Mouse (Mus musculus) heart, embryonic 14.5 days (tissue): ENCODE data around the gene Gm11549. TPM values are rescaled to one million over a fixed set of nuclear protein-coding genes. Genes with fewer than 3 reads are reported as not detected.

Source experiments
- ATAC-seq: fragments of 200-750 bp; cut with Nextera tagmentation; 2 replicates; pipeline ENCODE4 v1.8.0; 2017; ENCODE audit warnings: low read depth, moderate TSS enrichment; ENCODE audit not compliant: insufficient number of reproducible peaks, insufficient read depth, low FRiP score
- H3K27ac ChIP-seq, 2 experiments: fragments of 200-500 bp in 1 of 2; fragments of 300-500 bp in 1 of 2; sonication (generic) in 1 of 2; replicated peaks in 1 of 2; 2 replicates each; pipeline ENCODE4 v1.5.1; 2012 to 2014; ENCODE audit warnings: low read depth in 2 of 2, low read length in 2 of 2, control low read depth in 1 of 2, mild to moderate bottlenecking in 1 of 2, mixed read lengths in 1 of 2; ENCODE audit not compliant: control insufficient read depth in 1 of 2, insufficient read depth in 1 of 2
- H3K27me3 ChIP-seq: fragments of 300-500 bp; sonication (generic); 2 replicates; pipeline ENCODE4 v1.6.1; 2014; ENCODE audit warnings: mild to moderate bottlenecking, low read length, control low read depth; ENCODE audit not compliant: control insufficient read depth, insufficient read depth
- H3K36me3 ChIP-seq: fragments of 300-500 bp; sonication (generic); 2 replicates; pipeline ENCODE4 v1.6.1; 2014; ENCODE audit warnings: mild to moderate bottlenecking, control low read depth, low read length, mixed read lengths; ENCODE audit not compliant: control insufficient read depth, insufficient read depth
- H3K4me1 ChIP-seq, 2 experiments: fragments of 200-500 bp in 1 of 2; fragments of 300-500 bp in 1 of 2; sonication (generic) in 1 of 2; 2 replicates each; pipeline ENCODE4 v1.6.1; 2012 to 2014; ENCODE audit warnings: low read length in 2 of 2, control low read depth in 1 of 2, mixed read lengths in 1 of 2; ENCODE audit not compliant: control insufficient read depth in 2 of 2, insufficient read depth in 2 of 2
- H3K4me2 ChIP-seq: fragments of 300-500 bp; sonication (generic); 2 replicates; pipeline ENCODE4 v1.6.1; 2014; ENCODE audit warnings: mild to moderate bottlenecking, low read length
- H3K4me3 ChIP-seq, 2 experiments: fragments of 200-500 bp in 1 of 2; fragments of 300-500 bp in 1 of 2; sonication (generic) in 1 of 2; 2 replicates each; pipeline ENCODE4 v1.5.1; 2012 to 2014; ENCODE audit warnings: low read length in 2 of 2, mild to moderate bottlenecking in 2 of 2, control low read depth in 1 of 2, low read depth in 1 of 2, moderate library complexity in 1 of 2; ENCODE audit not compliant: control insufficient read depth in 1 of 2, insufficient read depth in 1 of 2
- H3K9ac ChIP-seq: fragments of 300-500 bp; sonication (generic); 2 replicates; pipeline ENCODE4 v1.6.1; 2014; ENCODE audit warnings: mild to moderate bottlenecking, low read length
- H3K9me3 ChIP-seq: fragments of 300-500 bp; sonication (generic); 2 replicates; pipeline ENCODE4 v1.6.1; 2016; ENCODE audit warnings: low read length, control low read depth; ENCODE audit not compliant: control insufficient read depth
- WGBS: fragments of 180-500 bp; shearing (Covaris S2); extraction: QIAGEN DNeasy Blood & Tissue Kit; methylation state at CpG from one replicate; pipeline ENCODE4 v1.1.7; 2014; 5-methylcytosine and 5-hydroxymethylcytosine counted together
- polyA plus RNA-seq: library from polyadenylated mRNA; unstranded; fragments of >200 nt; fragmentation: Nextera tagmentation; extraction: Ambion mirVana; gene quantifications from 2 replicates; pipeline ENCODE4 v1.2.1, GENCODE M21; 2014

Gene Gm11549
- polyA plus RNA-seq, 1 experiment from 2014 or later, result 0.88 TPM

DNA sequence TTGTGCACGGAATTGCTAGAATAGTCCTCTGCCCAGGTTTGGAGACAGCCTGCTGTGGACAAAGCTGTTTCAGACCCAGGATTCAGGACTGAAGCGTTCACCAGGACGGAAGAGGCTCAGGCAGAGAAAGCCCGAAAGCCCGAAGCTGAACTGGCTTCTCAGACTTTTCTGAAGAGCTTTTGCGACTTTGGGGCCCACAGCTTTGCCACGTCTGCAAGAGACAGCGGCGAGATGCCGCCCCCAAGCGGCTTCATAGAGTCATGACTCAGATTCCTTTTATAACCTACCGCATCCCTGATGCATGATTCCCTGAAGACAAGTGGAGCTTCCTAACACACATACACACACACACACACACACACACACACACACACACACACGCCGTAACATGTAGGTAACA lies 24.9 kb downstream of the Gm11549 start:
- Histone ChIP-seq H3K9me3 (no peaks in the 10 kb centered on the region), H3K27me3 (no peaks in the 10 kb centered on the region), H3K36me3 (no peaks in the 10 kb centered on the region), H3K27ac (no peak overlapping the region), H3K4me1 (no peaks in the 10 kb centered on the region; a peak in 1 of 4 replicates), H3K4me2 (peak overlapping the region; percentile 4; the same call in 1 of the 2 replicates), H3K4me3 (no peak overlapping the region), H3K9ac (no peak overlapping the region)
- WGBS, result 16% methylated on average over 14 of the region's 14 CpGs
- peak; percentile 45; the same call in 1 of the 2 replicates for ATAC-seq

- Histone ChIP-seq H3K27me3 (no peaks in the 10 kb centered on the region), H3K9me3 (no peaks in the 10 kb centered on the region), H3K9ac (no peak overlapping the region), H3K4me1 (peaks cover 0 to 2% of the 10 kb centered on the region in 2 experiments; a peak in 2 of 4 replicates), H3K36me3 (no peaks in the 10 kb centered on the region), H3K4me3 (no peak overlapping the region), H3K4me2 (peak overlapping the region; percentile 4; the same call in 1 of the 2 replicates), H3K27ac (no peak overlapping the region)
- ATAC-seq, result no peak
- 79% methylated on average over 9 of the region's 9 CpGs for WGBS
Observed at GRCm38 (mm10) chr3:36496273-36496672, 25.3 kb downstream of the Gm11549 start.

GRCm38 (mm10) chr3:36495436-36495835 lies 26.2 kb downstream of the Gm11549 start:
- Histone ChIP-seq H3K9me3 (no peaks in the 10 kb centered on the region), H3K4me2 (peak overlapping the region; percentile 30; the same call in 1 of the 2 replicates), H3K4me3 (no peak overlapping the region), H3K27me3 (no peaks in the 10 kb centered on the region), H3K9ac (no peak overlapping the region), H3K27ac (no peak overlapping the region), H3K36me3 (no peaks in the 10 kb centered on the region), H3K4me1 (peaks cover 0 to 4% of the 10 kb centered on the region in 2 experiments; a peak in 2 of 4 replicates)
- ATAC-seq, result peak; percentile 28; the same call in 1 of the 2 replicates
- 9% methylated on average over 6 of the region's 6 CpGs for WGBS

GRCm38 (mm10) chr3:36494613-36495012 lies 27.0 kb downstream of the Gm11549 start:
- H3K9me3 ChIP-seq, result no peaks in the 10 kb centered on the region
- 79% methylated on average over 2 of the region's 2 CpGs for WGBS
- no peaks in the 10 kb centered on the region for H3K27me3 ChIP-seq
- ATAC-seq, result no peak
- H3K4me1 ChIP-seq, result peaks cover 0 to 4% of the 10 kb centered on the region in 2 experiments; a peak in 2 of 4 replicates
- H3K27ac ChIP-seq, result no peak overlapping the region
- H3K4me3 ChIP-seq, result no peak overlapping the region
- H3K9ac ChIP-seq, result no peak overlapping the region
- no peaks in the 10 kb centered on the region for H3K36me3 ChIP-seq
- no peak overlapping the region for H3K4me2 ChIP-seq

- Histone ChIP-seq H3K36me3 (no peaks in the 10 kb centered on the region), H3K4me3 (no peak overlapping the region), H3K9me3 (no peaks in the 10 kb centered on the region), H3K27ac (no peak overlapping the region), H3K9ac (no peak overlapping the region), H3K27me3 (no peaks in the 10 kb centered on the region), H3K4me1 (peaks cover 0 to 4% of the 10 kb centered on the region in 2 experiments; a peak in 2 of 4 replicates), H3K4me2 (no peak overlapping the region)
- ATAC-seq, result no peak
- 68% methylated on average over 6 of the region's 6 CpGs for WGBS
Observed at GRCm38 (mm10) chr3:36493641-36494283, 27.9 kb downstream of the Gm11549 start.

DNA sequence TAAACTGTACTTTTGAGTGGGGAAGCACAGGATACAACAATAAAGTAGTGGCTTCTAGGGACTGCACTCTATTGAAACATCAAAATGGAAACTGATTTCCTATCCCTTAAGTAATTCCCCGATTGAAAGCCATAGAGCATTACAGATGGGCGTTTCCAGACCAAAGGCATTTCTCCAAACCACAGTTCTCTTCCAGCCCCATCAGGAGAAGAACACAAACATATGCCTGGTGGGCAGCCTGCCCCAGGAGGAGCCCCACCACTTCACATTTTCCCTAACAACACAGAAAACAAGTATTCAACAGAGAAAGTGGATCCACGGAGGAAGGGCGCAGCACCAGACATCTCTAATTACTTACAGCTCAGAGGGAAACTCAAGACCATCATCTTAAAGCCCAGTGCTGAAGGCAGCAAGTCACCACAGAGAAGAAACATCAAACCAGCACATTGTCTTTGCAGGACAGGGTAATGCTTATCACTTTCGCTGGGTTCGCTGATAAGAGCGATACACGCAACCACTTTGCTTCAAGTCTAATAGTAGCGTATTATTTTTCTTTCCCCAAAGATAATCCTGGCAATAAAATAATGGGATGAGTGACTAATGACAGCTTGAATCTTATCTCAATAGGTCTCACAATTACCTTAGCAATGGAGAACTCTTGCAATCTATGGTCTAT lies 28.8 kb downstream of the Gm11549 start:
- Histone ChIP-seq H3K9me3 (no peaks in the 10 kb centered on the region), H3K4me2 (no peak overlapping the region), H3K27me3 (no peaks in the 10 kb centered on the region), H3K9ac (no peak overlapping the region), H3K4me3 (no peak overlapping the region), H3K4me1 (peaks cover 0 to 4% of the 10 kb centered on the region in 2 experiments; a peak in 2 of 4 replicates), H3K36me3 (no peaks in the 10 kb centered on the region), H3K27ac (no peak overlapping the region)
- ATAC-seq, result no peak
- 51% methylated on average over 9 of the region's 9 CpGs for WGBS

DNA sequence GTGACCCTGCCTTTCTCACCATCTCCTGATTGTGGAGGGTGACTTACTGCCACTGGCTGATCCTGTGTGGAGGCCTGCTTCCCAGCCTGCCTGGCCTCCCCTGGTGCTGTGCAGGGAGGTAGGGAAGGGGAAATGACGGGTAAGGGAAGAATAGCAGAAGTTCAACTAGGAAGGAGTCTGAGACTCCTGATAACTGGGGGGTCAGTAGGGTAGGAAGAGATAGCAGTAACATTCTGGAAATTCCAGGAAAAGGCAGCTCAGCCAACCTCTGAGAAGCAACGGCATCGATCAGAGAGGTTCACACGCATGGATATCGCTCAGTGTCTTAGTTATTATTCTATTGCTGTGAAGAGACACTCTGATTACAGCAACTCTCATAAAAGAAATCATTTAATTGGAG lies 30.1 kb downstream of the Gm11549 start:
- Histone ChIP-seq H3K4me2 (no peak overlapping the region), H3K36me3 (no peaks in the 10 kb centered on the region), H3K27ac (no peak overlapping the region), H3K9me3 (no peaks in the 10 kb centered on the region), H3K9ac (no peak overlapping the region), H3K4me1 (peaks cover 0 to 4% of the 10 kb centered on the region in 2 experiments; a peak in 2 of 4 replicates), H3K4me3 (no peak overlapping the region), H3K27me3 (no peaks in the 10 kb centered on the region)
- 51% methylated on average over 5 of the region's 5 CpGs for WGBS
- ATAC-seq, result no peak
